Mouse (Mus musculus): ENCODE measurements at regions not wholly inside any gene's neighbourhood (a gene's known extent, or its start where the extent isn't known, plus 50 kb on each side); places are given as distances from the start of the nearest gene placed in this dataset.

GRCm38 (mm10) chr15:72353371-72353770, 1481.0 kb upstream of the Gm6569 start:
- TF ChIP-seq CTCF (IDR thresholded peaks at IDR 0.05; ENCODE audit: control insufficient read depth, insufficient read depth, low read length) = no peak
- TF ChIP-seq POLR2A (IDR thresholded peaks at IDR 0.05; ENCODE audit: borderline replicate concordance, control insufficient read depth, low read depth, low read length) = no peak

All from bone marrow, adult 2 months (tissue).